Mouse (Mus musculus) forebrain, embryonic 16.5 days (tissue): Measurements from ENCODE around the gene Ttll11. TPM values are rescaled to one million over a fixed set of nuclear protein-coding genes. Genes with fewer than 3 reads are reported as not detected.

Experiments used
- ATAC-seq: fragments of 200-750 bp; cut with Nextera tagmentation; 2 replicates; pipeline ENCODE4 v1.8.0; 2017; ENCODE audit warnings: mild to moderate bottlenecking, moderate library complexity
- H3K27ac ChIP-seq: fragments of 300-500 bp; sonication (generic); 2 replicates; pipeline ENCODE4 v1.5.1; 2014; ENCODE audit warnings: low read length, control low read depth
- H3K27me3 ChIP-seq: fragments of 300-500 bp; sonication (generic); replicated peaks from 2 replicates; pipeline ENCODE4 v1.6.1; 2014; ENCODE audit warnings: low read length; ENCODE audit not compliant: control insufficient read depth, insufficient read depth
- H3K36me3 ChIP-seq: fragments of 300-500 bp; sonication (generic); 2 replicates; pipeline ENCODE4 v1.6.1; 2014; ENCODE audit not compliant: control insufficient read depth, insufficient read depth
- H3K4me1 ChIP-seq: fragments of 300-500 bp; sonication (generic); replicated peaks from 2 replicates; pipeline ENCODE4 v1.6.1; 2014; ENCODE audit warnings: low read length; ENCODE audit not compliant: control insufficient read depth, insufficient read depth
- H3K4me2 ChIP-seq: fragments of 300-500 bp; sonication (generic); 2 replicates; pipeline ENCODE4 v1.6.1; 2014; ENCODE audit warnings: mild to moderate bottlenecking, low read length, control low read depth
- H3K4me3 ChIP-seq: fragments of 300-500 bp; sonication (generic); replicated peaks from 2 replicates; pipeline ENCODE4 v1.5.1; 2014; ENCODE audit warnings: mild to moderate bottlenecking, low read length, control low read depth
- H3K9ac ChIP-seq: fragments of 300-500 bp; sonication (generic); replicated peaks from 2 replicates; pipeline ENCODE4 v1.6.1; 2014; ENCODE audit warnings: low read depth, low read length, control low read depth
- H3K9me3 ChIP-seq: fragments of 300-500 bp; sonication (generic); 2 replicates; pipeline ENCODE4 v1.6.1; 2016; ENCODE audit warnings: low read length; ENCODE audit not compliant: control insufficient read depth
- WGBS: fragments of 180-500 bp; shearing (Covaris S2); extraction: QIAGEN DNeasy Blood & Tissue Kit; methylation state at CpG from one replicate; pipeline ENCODE4 v1.1.7; 2014; 5-methylcytosine and 5-hydroxymethylcytosine counted together
- polyA plus RNA-seq: library from polyadenylated mRNA; unstranded; fragments of >200 nt; fragmentation: Nextera tagmentation; extraction: Ambion mirVana; gene quantifications from 2 replicates; pipeline ENCODE4 v1.2.1, GENCODE M21; 2015

Ttll11 gene
- polyA plus RNA-seq, 1 experiment from 2014 or later, result 2.5 TPM

DNA sequence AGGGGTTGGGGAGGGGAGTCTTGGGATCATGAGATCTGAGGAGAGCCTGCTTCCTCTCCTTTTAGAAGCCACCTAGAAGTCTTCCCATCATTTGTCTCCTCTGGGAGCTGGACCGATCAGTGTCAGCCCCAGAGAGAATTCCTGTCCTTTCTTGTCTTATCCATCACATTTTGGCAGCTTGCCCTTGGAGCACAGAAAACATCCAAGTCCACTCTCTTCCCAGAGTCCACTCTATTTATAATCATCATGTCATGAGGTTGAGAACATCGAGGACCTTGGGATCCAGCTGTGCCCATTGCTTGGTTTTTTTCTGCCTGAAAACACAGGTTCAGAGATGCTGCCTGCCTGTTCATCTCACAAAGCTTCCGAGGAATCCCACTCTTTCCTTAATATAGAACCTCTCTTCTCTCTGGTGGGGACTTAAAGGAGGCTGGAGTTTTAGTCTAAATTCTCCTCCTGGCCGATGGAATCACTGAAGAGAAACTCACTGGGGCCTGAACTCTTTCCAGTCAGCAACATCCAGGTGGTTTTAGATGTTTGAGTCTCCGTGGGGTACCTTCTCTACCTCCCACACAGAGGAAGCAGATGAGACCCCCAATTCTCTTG is 163.6 kb downstream of the Ttll11 start:
- Histone ChIP-seq H3K27me3 (no peaks in the 10 kb centered on the region), H3K4me3 (no peak overlapping the region), H3K27ac (no peak overlapping the region), H3K9ac (no peak overlapping the region), H3K4me2 (no peak overlapping the region), H3K9me3 (no peaks in the 10 kb centered on the region), H3K36me3 (no peaks in the 10 kb centered on the region), H3K4me1 (peaks cover 12% of the 10 kb centered on the region)
- no peak for ATAC-seq
- WGBS, result 81% methylated on average over 5 of the region's 5 CpGs

DNA sequence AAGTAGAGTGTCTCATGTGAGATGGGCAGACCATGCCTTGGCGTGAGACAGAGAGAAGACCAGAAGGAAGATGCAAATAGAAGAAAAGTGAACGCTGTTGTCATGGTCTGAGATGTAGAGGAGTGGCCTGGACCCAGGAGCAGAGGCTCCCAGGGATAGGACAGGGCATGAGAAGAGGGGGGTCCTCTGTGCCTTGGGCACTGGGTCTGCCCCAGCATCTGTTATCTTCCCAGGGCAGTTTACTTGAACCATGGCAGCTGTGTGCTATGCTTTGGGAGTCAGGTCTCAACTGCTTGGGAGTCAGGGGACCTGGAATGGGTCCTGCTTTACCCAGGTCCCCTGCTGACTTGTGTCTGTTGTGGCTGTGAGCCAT is 167.2 kb downstream of the Ttll11 start:
- H3K4me1 ChIP-seq, result peaks cover 18% of the 10 kb centered on the region
- no peak overlapping the region for H3K27ac ChIP-seq
- ATAC-seq, result peak; percentile 11; the same call in 1 of the 2 replicates
- H3K27me3 ChIP-seq, result no peaks in the 10 kb centered on the region
- H3K9me3 ChIP-seq, result no peaks in the 10 kb centered on the region
- 78% methylated on average over 2 of the region's 2 CpGs for WGBS
- no peaks in the 10 kb centered on the region for H3K36me3 ChIP-seq
- H3K4me2 ChIP-seq, result no peak overlapping the region
- no peak overlapping the region for H3K4me3 ChIP-seq
- H3K9ac ChIP-seq, result no peak overlapping the region

GRCm38 (mm10) chr2:35811801-35812560 is 167.7 kb downstream of the Ttll11 start:
- no peak overlapping the region for H3K4me2 ChIP-seq
- ATAC-seq, result peak; percentile 64
- no peak overlapping the region for H3K27ac ChIP-seq
- no peak overlapping the region for H3K4me3 ChIP-seq
- H3K9me3 ChIP-seq, result no peaks in the 10 kb centered on the region
- WGBS, result 61% methylated on average over 14 of the region's 14 CpGs
- H3K9ac ChIP-seq, result no peak overlapping the region
- H3K27me3 ChIP-seq, result no peaks in the 10 kb centered on the region
- no peaks in the 10 kb centered on the region for H3K36me3 ChIP-seq
- peaks cover 18% of the 10 kb centered on the region for H3K4me1 ChIP-seq

- Histone ChIP-seq H3K9me3 (no peaks in the 10 kb centered on the region), H3K4me3 (no peak overlapping the region), H3K36me3 (no peaks in the 10 kb centered on the region), H3K27ac (no peak overlapping the region), H3K9ac (no peak overlapping the region), H3K4me2 (no peak overlapping the region), H3K27me3 (no peaks in the 10 kb centered on the region), H3K4me1 (peaks cover 25% of the 10 kb centered on the region)
- WGBS, result 87% methylated on average over 3 of the region's 3 CpGs
- no peak for ATAC-seq
These were observed 169.7 kb downstream of the Ttll11 start for GRCm38 (mm10) chr2:35810027-35810426.

- no peak overlapping the region for H3K27ac ChIP-seq
These were observed 170.6 kb downstream of the Ttll11 start for GRCm38 (mm10) chr2:35809141-35809540.

GRCm38 (mm10) chr2:35805881-35806280 is 173.8 kb downstream of the Ttll11 start:
- Histone ChIP-seq H3K27ac (no peak overlapping the region), H3K9ac (no peak overlapping the region), H3K4me1 (peaks cover 13% of the 10 kb centered on the region), H3K36me3 (no peaks in the 10 kb centered on the region), H3K4me3 (no peak overlapping the region), H3K4me2 (no peak overlapping the region), H3K27me3 (no peaks in the 10 kb centered on the region), H3K9me3 (no peaks in the 10 kb centered on the region)
- 25% methylated on average over 13 of the region's 13 CpGs for WGBS
- peak; percentile 56; the same call in 1 of the 2 replicates for ATAC-seq

More at GRCm38 (mm10) chr2:35809141-35809540, 170.6 kb downstream of the Ttll11 start:
- ATAC-seq, result no peak
- H3K36me3 ChIP-seq, result no peaks in the 10 kb centered on the region
- no peaks in the 10 kb centered on the region for H3K9me3 ChIP-seq
- H3K27me3 ChIP-seq, result no peaks in the 10 kb centered on the region
- peaks cover 25% of the 10 kb centered on the region for H3K4me1 ChIP-seq
- H3K9ac ChIP-seq, result no peak overlapping the region
- H3K4me3 ChIP-seq, result no peak overlapping the region
- 15% methylated on average over 3 of the region's 3 CpGs for WGBS
- H3K4me2 ChIP-seq, result no peak overlapping the region

- no peaks in the 10 kb centered on the region for H3K27me3 ChIP-seq
- peaks cover 6% of the 10 kb centered on the region; the same call in 1 of the 2 replicates for H3K4me1 ChIP-seq
- 85% methylated on average over 11 of the region's 11 CpGs for WGBS
- H3K36me3 ChIP-seq, result no peaks in the 10 kb centered on the region
- H3K9ac ChIP-seq, result no peak overlapping the region
- H3K4me2 ChIP-seq, result no peak overlapping the region
- no peak overlapping the region for H3K4me3 ChIP-seq
- H3K9me3 ChIP-seq, result no peaks in the 10 kb centered on the region
- no peak overlapping the region for H3K27ac ChIP-seq
- no peak for ATAC-seq
These were observed 176.6 kb downstream of the Ttll11 start for GRCm38 (mm10) chr2:35803095-35803494.

DNA sequence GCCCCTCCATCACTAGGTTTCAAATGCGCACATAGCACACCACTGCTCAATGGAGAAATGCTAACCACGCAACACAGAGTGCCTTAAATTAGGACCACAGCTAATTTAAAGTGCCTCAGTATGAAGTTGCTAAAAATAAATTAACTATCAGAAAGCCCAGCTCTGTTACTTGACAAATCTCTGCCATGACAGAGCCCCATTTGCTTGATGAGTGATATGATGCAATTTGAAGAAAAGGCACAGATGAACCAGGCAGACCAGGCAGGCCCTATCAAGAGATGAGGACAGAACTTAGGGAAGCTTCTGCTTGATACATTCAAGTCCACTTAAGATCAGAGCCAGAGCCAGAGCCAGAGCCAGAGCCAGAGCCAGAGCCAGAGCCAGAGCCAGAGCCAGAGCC is 178.0 kb downstream of the Ttll11 start:
- no peak overlapping the region for H3K4me3 ChIP-seq
- WGBS, result 93% methylated on average over 2 of the region's 2 CpGs
- H3K9ac ChIP-seq, result no peak overlapping the region
- H3K4me1 ChIP-seq, result peaks cover 6% of the 10 kb centered on the region; the same call in 1 of the 2 replicates
- ATAC-seq, result no peak
- H3K4me2 ChIP-seq, result no peak overlapping the region
- H3K27ac ChIP-seq, result no peak overlapping the region
- H3K36me3 ChIP-seq, result no peaks in the 10 kb centered on the region
- no peaks in the 10 kb centered on the region for H3K9me3 ChIP-seq
- no peaks in the 10 kb centered on the region for H3K27me3 ChIP-seq

GRCm38 (mm10) chr2:35799073-35799472 is 180.6 kb downstream of the Ttll11 start:
- ATAC-seq, result no peak
- Histone ChIP-seq H3K4me3 (no peak overlapping the region), H3K36me3 (no peaks in the 10 kb centered on the region), H3K27me3 (no peaks in the 10 kb centered on the region), H3K4me2 (no peak overlapping the region), H3K27ac (no peak overlapping the region), H3K4me1 (no peaks in the 10 kb centered on the region; the same call in 1 of the 2 replicates), H3K9ac (no peak overlapping the region), H3K9me3 (no peaks in the 10 kb centered on the region)
- WGBS, result 78% methylated on average over 6 of the region's 6 CpGs
